Comparison of ENCODE assay signal across 9 mouse cellular contexts in genomic region chr15:84232609-84233008, GRCm38 (mm10). TPM values are rescaled to one million over a fixed set of nuclear protein-coding genes. Genes with fewer than 3 reads are reported as not detected.
A peak's percentile ranks its signal among the peaks of the same experiment; 100 is the strongest.
DNase-seq lines count a peak whose midpoint lies in the region; ATAC-seq and TF ChIP-seq lines count a peak whose summit lies in the region.
"Had no signal": no experiment of that assay in that cellular context is flagged by ENCODE, and none has a peak within 500 bp of the region (broad histone marks: within the 10 kb centered on the region; RNA-seq: fewer than 3 reads in every experiment).

No protein-coding gene starts in this region.

- ATAC-seq in lung, postnatal 0 days, result no peak
- ATAC-seq in forebrain, embryonic 12.5 days (ENCODE audit: low FRiP score), result no peak
- ATAC-seq in liver, embryonic 12.5 days, result no peak
- no peak for ATAC-seq in stomach, postnatal 0 days (ENCODE audit: low FRiP score, low TSS enrichment)

- peak overlapping the region; percentile 61 for H3K4me3 ChIP-seq in lung, postnatal 0 days (ENCODE audit: low read depth, low read length)
- H3K4me3 ChIP-seq in forebrain, embryonic 12.5 days (replicated peaks), result peak overlapping the region; percentile 51
- peak overlapping the region; percentile 75 for H3K4me3 ChIP-seq in liver, embryonic 12.5 days
- H3K4me3 ChIP-seq in stomach, postnatal 0 days (ENCODE audit: low read depth, low read length), result peak overlapping the region; percentile 51; the same call in 1 of the 2 replicates

- H3K4me2 ChIP-seq in lung, postnatal 0 days (replicated peaks; ENCODE audit: low read depth, low read length), result peak overlapping the region; percentile 87
- peak overlapping the region; percentile 94 for H3K4me2 ChIP-seq in forebrain, embryonic 12.5 days
- H3K4me2 ChIP-seq in liver, embryonic 12.5 days, result peak overlapping the region; percentile 88
- peak overlapping the region; percentile 83 for H3K4me2 ChIP-seq in stomach, postnatal 0 days (replicated peaks; ENCODE audit: low read depth)

- DNase-seq in lung, postnatal 0 days (ENCODE audit: low spot score), result no peak
- no peak for DNase-seq in lung, postnatal 4 days
- no peak for DNase-seq in stomach, postnatal 0 days (ENCODE audit: low spot score)
- DNase-seq in ovary, postnatal 36 days (ENCODE audit: low spot score), result no peak
- DNase-seq in adipocyte (ENCODE audit: low spot score), result no peak
- no peak for DNase-seq in left cerebral cortex, postnatal 25 days (ENCODE audit: low spot score in 2 of 2)
- DNase-seq: spleen, adult 18-20 months had no signal

- intact Hi-C loops in left cerebral cortex, postnatal 25 days (cut with DNase I), result no loop called here

- no peaks in the 10 kb centered on the region for H3K9me3 ChIP-seq in lung, postnatal 0 days (ENCODE audit: low read length)
- H3K9me3 ChIP-seq in forebrain, embryonic 12.5 days, result no peaks in the 10 kb centered on the region
- no peaks in the 10 kb centered on the region for H3K9me3 ChIP-seq in liver, embryonic 12.5 days (replicated peaks)
- no peaks in the 10 kb centered on the region for H3K9me3 ChIP-seq in stomach, postnatal 0 days (ENCODE audit: control insufficient read depth, low read length)

- H3K4me1 ChIP-seq in lung, postnatal 0 days (ENCODE audit: insufficient read depth, low read depth, low read length), result 0 out of 2 replicates have a peak, but pooled peaks cover 5% of the 10 kb centered on the region
- peaks cover 46% of the 10 kb centered on the region for H3K4me1 ChIP-seq in forebrain, embryonic 12.5 days
- peaks cover 62% of the 10 kb centered on the region for H3K4me1 ChIP-seq in liver, embryonic 12.5 days
- H3K4me1 ChIP-seq in stomach, postnatal 0 days (replicated peaks; ENCODE audit: control insufficient read depth, insufficient read depth), result no peaks in the 10 kb centered on the region

- no peaks in the 10 kb centered on the region for H3K27me3 ChIP-seq in lung, postnatal 0 days (replicated peaks; ENCODE audit: insufficient read depth, low read length)
- peaks cover 54% of the 10 kb centered on the region for H3K27me3 ChIP-seq in forebrain, embryonic 12.5 days
- H3K27me3 ChIP-seq in liver, embryonic 12.5 days (replicated peaks), result peaks cover 3% of the 10 kb centered on the region; the same call in 1 of the 2 replicates
- H3K27me3 ChIP-seq in stomach, postnatal 0 days (ENCODE audit: control insufficient read depth, insufficient read depth, low read length), result no peaks in the 10 kb centered on the region

- H3K9ac ChIP-seq in lung, postnatal 0 days (replicated peaks; ENCODE audit: low read depth), result no peak overlapping the region; the same call in 1 of the 2 replicates
- H3K9ac ChIP-seq in forebrain, embryonic 12.5 days, result no peak overlapping the region
- peak overlapping the region; percentile 73 for H3K9ac ChIP-seq in liver, embryonic 12.5 days
- H3K9ac ChIP-seq in stomach, postnatal 0 days (ENCODE audit: low read length), result no peak overlapping the region

- H3K36me3 ChIP-seq in lung, postnatal 0 days (ENCODE audit: insufficient read depth, low read length), result no peaks in the 10 kb centered on the region
- no peaks in the 10 kb centered on the region for H3K36me3 ChIP-seq in forebrain, embryonic 12.5 days (replicated peaks)
- H3K36me3 ChIP-seq in liver, embryonic 12.5 days, result peaks cover 5% of the 10 kb centered on the region; the same call in 1 of the 2 replicates
- H3K36me3 ChIP-seq in stomach, postnatal 0 days (ENCODE audit: control insufficient read depth, insufficient read depth, low read length), result no peaks in the 10 kb centered on the region

- H3K27ac ChIP-seq in lung, postnatal 0 days (ENCODE audit: low read length), result peak overlapping the region; percentile 79
- no peak overlapping the region for H3K27ac ChIP-seq in forebrain, embryonic 12.5 days
- H3K27ac ChIP-seq in liver, embryonic 12.5 days, result peak overlapping the region; percentile 34
- 0 out of 2 replicates have a peak overlapping the region, but pooled peaks have one; percentile 13 for H3K27ac ChIP-seq in stomach, postnatal 0 days (replicated peaks)

- no peak for TF ChIP-seq EP300 in lung, postnatal 0 days (IDR thresholded peaks at IDR 0.05)
- TF ChIP-seq EP300 in stomach, postnatal 0 days (optimal IDR thresholded peaks at IDR 0.05), result no peak

- no peak for TF ChIP-seq CTCF in lung, postnatal 0 days (IDR thresholded peaks at IDR 0.05)
- no peak for TF ChIP-seq CTCF in stomach, postnatal 0 days (IDR thresholded peaks at IDR 0.05; ENCODE audit: low read depth)

- 24% methylated on average over 8 of the region's 8 CpGs for WGBS in lung, postnatal 0 days
- 9% methylated on average over 8 of the region's 8 CpGs for WGBS in forebrain, embryonic 12.5 days
- 35% methylated on average over 8 of the region's 8 CpGs for WGBS in liver, embryonic 12.5 days (ENCODE audit: insufficient replicate concordance)
- WGBS in stomach, postnatal 0 days, result 34% methylated on average over 8 of the region's 8 CpGs

RNA-seq across cellular contexts. Expression of gene Parvb, which starts 0.8 kb away (rescaled TPM):
- 7.9 and 8.5 TPM in 2 replicates for polyA plus RNA-seq in lung, postnatal 0 days (2015; fragmentation: Nextera tagmentation; extraction: Ambion mirVana)
- 2.0 and 2.4 TPM in 2 replicates for polyA plus RNA-seq in forebrain, embryonic 12.5 days (2016; fragmentation: Nextera tagmentation; extraction: Ambion mirVana)
- polyA plus RNA-seq in liver, embryonic 12.5 days (2016; fragmentation: Nextera tagmentation; extraction: Ambion mirVana), result 7.5 and 10.0 TPM in 2 replicates
- 1.1 and 1.4 TPM in 2 replicates for polyA plus RNA-seq in stomach, postnatal 0 days (2015; fragmentation: Nextera tagmentation; extraction: Ambion mirVana)
- total RNA-seq in left cerebral cortex, postnatal 25 days (2021), result 10 to 100 TPM; 25.1 to 27.3 TPM

RNA-seq across cellular contexts. Expression of gene Samm50, which starts 40.6 kb away (rescaled TPM):
- polyA plus RNA-seq in lung, postnatal 0 days (2015; fragmentation: Nextera tagmentation; extraction: Ambion mirVana), result 59.9 and 63.5 TPM in 2 replicates
- 94.9 and 95.9 TPM in 2 replicates for polyA plus RNA-seq in forebrain, embryonic 12.5 days (2016; fragmentation: Nextera tagmentation; extraction: Ambion mirVana)
- polyA plus RNA-seq in liver, embryonic 12.5 days (2016; fragmentation: Nextera tagmentation; extraction: Ambion mirVana), result 110 and 112 TPM in 2 replicates
- polyA plus RNA-seq in stomach, postnatal 0 days (2015; fragmentation: Nextera tagmentation; extraction: Ambion mirVana), result 92.3 and 97.4 TPM in 2 replicates
- total RNA-seq in left cerebral cortex, postnatal 25 days (2021), result 100 to 1,000 TPM; 100 to 102 TPM
